Mouse (Mus musculus): ENCODE results near the gene Ankrd27. TPM values are rescaled to one million over a fixed set of nuclear protein-coding genes. Genes with fewer than 3 reads are reported as not detected.

Gene Ankrd27
- 18.1 and 19.5 TPM in 2 replicates for polyA plus RNA-seq (2014; fragmentation: Nextera tagmentation; extraction: Ambion mirVana)

- peak; percentile 97 for ATAC-seq (ENCODE audit: insufficient number of reproducible peaks, insufficient read depth, low FRiP score, low read depth)
- Histone ChIP-seq H3K27ac (replicated peaks in 1 of 2; ENCODE audit: control insufficient read depth in 1 of 2, insufficient read depth in 1 of 2, low read depth in 2 of 2, low read length in 2 of 2) (peak within 1 kb of the TSS; percentile 23 to 70; a peak in 2 of 4 replicates), H3K4me1 (ENCODE audit: control insufficient read depth in 2 of 2, insufficient read depth in 2 of 2, low read length in 2 of 2) (peaks cover 9 to 17% of the 10 kb centered on the region in 2 experiments), H3K4me2 (ENCODE audit: low read length) (peak within 1 kb of the TSS; percentile 100), H3K4me3 (ENCODE audit: control insufficient read depth in 1 of 2, insufficient read depth in 1 of 2, low read depth in 1 of 2, low read length in 2 of 2) (peak within 1 kb of the TSS; percentile 85 to 87), H3K9me3 (ENCODE audit: control insufficient read depth, low read length) (no peaks in the 10 kb centered on the region), H3K9ac (ENCODE audit: low read length) (peak within 1 kb of the TSS; percentile 84), H3K27me3 (ENCODE audit: control insufficient read depth, insufficient read depth, low read length) (peaks cover 26% of the 10 kb centered on the region), H3K36me3 (ENCODE audit: control insufficient read depth, insufficient read depth, low read length) (no peaks in the 10 kb centered on the region)
- WGBS, result under 1% methylated on average over 49 of the region's 49 CpGs
Measured at GRCm38 (mm10) chr7:35586055-35586905, at the start of gene Ankrd27. Gene Ankrd27 (plus strand): TSS chr7:35586244.

- H3K36me3 ChIP-seq (ENCODE audit: control insufficient read depth, insufficient read depth, low read length), result no peaks in the 10 kb centered on the region
- H3K27me3 ChIP-seq (ENCODE audit: control insufficient read depth, insufficient read depth, low read length), result no peaks in the 10 kb centered on the region
- no peaks in the 10 kb centered on the region for H3K9me3 ChIP-seq (ENCODE audit: control insufficient read depth, low read length)
- 79% methylated on average over 17 of the region's 17 CpGs for WGBS
- H3K27ac ChIP-seq (replicated peaks in 1 of 2; ENCODE audit: control insufficient read depth in 1 of 2, insufficient read depth in 1 of 2, low read depth in 2 of 2, low read length in 2 of 2), result no peak within 1 kb of the TSS
- H3K4me3 ChIP-seq (ENCODE audit: control insufficient read depth in 1 of 2, insufficient read depth in 1 of 2, low read depth in 1 of 2, low read length in 2 of 2), result no peak within 1 kb of the TSS
- H3K9ac ChIP-seq (ENCODE audit: low read length), result no peak within 1 kb of the TSS
- H3K4me1 ChIP-seq (ENCODE audit: control insufficient read depth in 2 of 2, insufficient read depth in 2 of 2, low read length in 2 of 2), result no peaks in the 10 kb centered on the region
- no peak for ATAC-seq (ENCODE audit: insufficient number of reproducible peaks, insufficient read depth, low FRiP score, low read depth)
- H3K4me2 ChIP-seq (ENCODE audit: low read length), result no peak within 1 kb of the TSS
Measured at GRCm38 (mm10) chr7:35537562-35537961, 48.5 kb upstream of the Ankrd27 start, which contains the start of gene Tdrd12. Gene Tdrd12 (minus strand): TSS chr7:35537745.

- H3K4me2 ChIP-seq (ENCODE audit: low read length), result no peak overlapping the region
- no peaks in the 10 kb centered on the region for H3K27me3 ChIP-seq (ENCODE audit: control insufficient read depth, insufficient read depth, low read length)
- 39% methylated on average over 4 of the region's 4 CpGs for WGBS
- no peak for ATAC-seq (ENCODE audit: insufficient number of reproducible peaks, insufficient read depth, low FRiP score, low read depth)
- no peaks in the 10 kb centered on the region for H3K4me1 ChIP-seq (ENCODE audit: control insufficient read depth in 2 of 2, insufficient read depth in 2 of 2, low read length in 2 of 2)
- H3K9me3 ChIP-seq (ENCODE audit: control insufficient read depth, low read length), result no peaks in the 10 kb centered on the region
- H3K36me3 ChIP-seq (ENCODE audit: control insufficient read depth, insufficient read depth, low read length), result peaks cover 46% of the 10 kb centered on the region
- H3K4me3 ChIP-seq (ENCODE audit: control insufficient read depth in 1 of 2, insufficient read depth in 1 of 2, low read depth in 1 of 2, low read length in 2 of 2), result no peak overlapping the region
- no peak overlapping the region for H3K9ac ChIP-seq (ENCODE audit: low read length)
- H3K27ac ChIP-seq (replicated peaks in 1 of 2; ENCODE audit: control insufficient read depth in 1 of 2, insufficient read depth in 1 of 2, low read depth in 2 of 2, low read length in 2 of 2), result no peak overlapping the region
Measured at GRCm38 (mm10) chr7:35545881-35546280, 40.2 kb upstream of the Ankrd27 start.

GRCm38 (mm10) chr7:35553751-35554604 is 32.1 kb upstream of the Ankrd27 start:
- ATAC-seq (ENCODE audit: insufficient number of reproducible peaks, insufficient read depth, low FRiP score, low read depth), result no peak
- Histone ChIP-seq H3K4me1 (ENCODE audit: control insufficient read depth in 2 of 2, insufficient read depth in 2 of 2, low read length in 2 of 2) (peaks cover 2 to 8% of the 10 kb centered on the region in 2 experiments; a peak in 3 of 4 replicates), H3K4me3 (ENCODE audit: control insufficient read depth in 1 of 2, insufficient read depth in 1 of 2, low read depth in 1 of 2, low read length in 2 of 2) (peak overlapping the region; percentile 77 to 84), H3K9ac (ENCODE audit: low read length) (peak overlapping the region; percentile 96), H3K36me3 (ENCODE audit: control insufficient read depth, insufficient read depth, low read length) (peaks cover 32% of the 10 kb centered on the region), H3K27me3 (ENCODE audit: control insufficient read depth, insufficient read depth, low read length) (no peaks in the 10 kb centered on the region), H3K4me2 (ENCODE audit: low read length) (peak overlapping the region; percentile 94), H3K9me3 (ENCODE audit: control insufficient read depth, low read length) (no peaks in the 10 kb centered on the region), H3K27ac (replicated peaks in 1 of 2; ENCODE audit: control insufficient read depth in 1 of 2, insufficient read depth in 1 of 2, low read depth in 2 of 2, low read length in 2 of 2) (no peak overlapping the region)
- WGBS, result 70% methylated on average over 10 of the region's 10 CpGs

GRCm38 (mm10) chr7:35554605-35555175 is 31.4 kb upstream of the Ankrd27 start:
- WGBS, result 5% methylated on average over 28 of the region's 28 CpGs
- no peaks in the 10 kb centered on the region for H3K9me3 ChIP-seq (ENCODE audit: control insufficient read depth, low read length)
- peak; percentile 23; the same call in 1 of the 2 replicates for ATAC-seq (ENCODE audit: insufficient number of reproducible peaks, insufficient read depth, low FRiP score, low read depth)

GRCm38 (mm10) chr7:35555224-35556204 is 30.5 kb upstream of the Ankrd27 start:
- Histone ChIP-seq H3K27ac (replicated peaks in 1 of 2; ENCODE audit: control insufficient read depth in 1 of 2, insufficient read depth in 1 of 2, low read depth in 2 of 2, low read length in 2 of 2) (peak overlapping the region; percentile 99), H3K9ac (ENCODE audit: low read length) (peak overlapping the region; percentile 96), H3K36me3 (ENCODE audit: control insufficient read depth, insufficient read depth, low read length) (peaks cover 17% of the 10 kb centered on the region), H3K4me1 (ENCODE audit: control insufficient read depth in 2 of 2, insufficient read depth in 2 of 2, low read length in 2 of 2) (peaks cover 2 to 8% of the 10 kb centered on the region in 2 experiments; a peak in 3 of 4 replicates), H3K9me3 (ENCODE audit: control insufficient read depth, low read length) (no peaks in the 10 kb centered on the region), H3K27me3 (ENCODE audit: control insufficient read depth, insufficient read depth, low read length) (no peaks in the 10 kb centered on the region), H3K4me2 (ENCODE audit: low read length) (peak overlapping the region; percentile 94), H3K4me3 (ENCODE audit: control insufficient read depth in 1 of 2, insufficient read depth in 1 of 2, low read depth in 1 of 2, low read length in 2 of 2) (peak overlapping the region; percentile 77 to 84)
- ATAC-seq (ENCODE audit: insufficient number of reproducible peaks, insufficient read depth, low FRiP score, low read depth), result peak; percentile 91
- under 1% methylated on average over 93 of the region's 93 CpGs for WGBS

More at GRCm38 (mm10) chr7:35554605-35555175, 31.4 kb upstream of the Ankrd27 start:
- no peaks in the 10 kb centered on the region for H3K27me3 ChIP-seq (ENCODE audit: control insufficient read depth, insufficient read depth, low read length)
- peak overlapping the region; percentile 99 for H3K27ac ChIP-seq (replicated peaks in 1 of 2; ENCODE audit: control insufficient read depth in 1 of 2, insufficient read depth in 1 of 2, low read depth in 2 of 2, low read length in 2 of 2)
- H3K4me2 ChIP-seq (ENCODE audit: low read length), result peak overlapping the region; percentile 94
- peaks cover 2 to 8% of the 10 kb centered on the region in 2 experiments; a peak in 3 of 4 replicates for H3K4me1 ChIP-seq (ENCODE audit: control insufficient read depth in 2 of 2, insufficient read depth in 2 of 2, low read length in 2 of 2)
- H3K4me3 ChIP-seq (ENCODE audit: control insufficient read depth in 1 of 2, insufficient read depth in 1 of 2, low read depth in 1 of 2, low read length in 2 of 2), result peak overlapping the region; percentile 77 to 84
- H3K9ac ChIP-seq (ENCODE audit: low read length), result peak overlapping the region; percentile 96
- peaks cover 25% of the 10 kb centered on the region for H3K36me3 ChIP-seq (ENCODE audit: control insufficient read depth, insufficient read depth, low read length)

All from heart, embryonic 14.5 days (tissue).